Mouse (Mus musculus) E14TG2a.4 (cell line): ENCODE measurements at regions not wholly inside any gene's neighbourhood (a gene's known extent, or its start where the extent isn't known, plus 50 kb on each side); places are given as distances from the start of the nearest gene placed in this dataset.

ENCODE experiments used
- CTCF ChIP-seq: conservative IDR thresholded peaks from 2 replicates; pipeline ENCODE4 v1.5.1; 2014; ENCODE audit warnings: low read length
- NANOG ChIP-seq: IDR thresholded peaks from 2 replicates; pipeline ENCODE4 v1.6.1; 2014; ENCODE audit warnings: borderline replicate concordance, low read length, mixed read lengths

DNA sequence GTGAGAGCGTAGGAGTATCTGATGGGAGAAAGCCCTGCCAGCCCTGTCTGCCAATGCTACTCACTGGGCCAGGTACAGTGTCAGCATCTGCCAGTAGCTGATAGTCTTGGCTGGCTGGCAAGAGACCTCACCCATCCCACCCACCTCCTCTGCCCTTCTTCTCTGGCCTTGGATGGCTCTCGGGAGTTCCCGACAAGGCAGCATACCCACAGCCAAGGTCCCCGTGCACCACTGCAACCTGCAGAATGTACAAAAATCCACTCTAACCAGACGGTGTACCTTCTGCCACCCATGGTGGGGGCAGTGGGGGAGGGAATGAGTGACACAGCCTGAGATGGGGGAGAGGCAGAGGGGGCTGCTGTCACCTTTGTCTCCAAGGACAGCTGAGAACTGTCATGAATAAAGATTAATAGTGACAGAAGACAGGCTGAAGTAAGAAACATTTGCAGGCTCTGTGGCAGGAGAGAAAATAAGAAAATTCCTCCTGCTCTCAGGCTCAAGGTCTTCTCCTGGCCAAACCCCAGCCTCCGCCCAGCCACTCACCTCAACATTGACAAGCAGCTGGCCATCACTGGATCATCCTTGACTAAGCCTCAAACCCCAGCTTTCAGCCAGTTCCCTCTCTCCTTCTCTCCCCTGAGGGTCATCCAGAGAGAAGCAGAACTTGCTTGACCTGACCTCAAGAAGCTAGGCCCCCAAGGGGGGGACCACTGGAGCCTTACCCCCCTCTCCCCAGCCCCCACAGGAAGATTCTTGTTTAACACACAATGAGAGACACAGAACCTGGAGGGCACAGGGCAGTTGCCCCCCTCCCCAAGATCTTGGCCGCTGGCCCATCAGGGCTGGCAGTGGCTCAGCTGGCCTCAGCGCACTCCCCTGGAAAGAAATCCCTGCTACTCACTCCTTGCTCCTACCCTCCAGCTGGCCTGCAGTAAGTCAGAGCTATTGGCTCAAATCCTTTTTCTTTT, 73.7 kb downstream of the Cpn2 start:
- no peak for TF ChIP-seq CTCF
- no peak for TF ChIP-seq NANOG
